Mouse (Mus musculus) ES-CJ7 (cell line): ENCODE results near the gene Vwf.

Source experiments
- DNase-seq: peaks from one replicate; pipeline ENCODE4 v3.0.0; 2011; ENCODE audit warnings: low read depth, low spot score

The Vwf gene

GRCm38 (mm10) chr6:125586042-125586566 is 39.5 kb downstream of the Vwf start:
- DNase-seq: no peak

- peak; percentile 74 for DNase-seq
Observed at GRCm38 (mm10) chr6:125588241-125588640, 41.7 kb downstream of the Vwf start.

GRCm38 (mm10) chr6:125589075-125589474 is 42.5 kb downstream of the Vwf start:
- DNase-seq: no peak

GRCm38 (mm10) chr6:125590056-125590455 is 43.5 kb downstream of the Vwf start:
- no peak for DNase-seq

GRCm38 (mm10) chr6:125590471-125590870 is 43.9 kb downstream of the Vwf start:
- DNase-seq: no peak

GRCm38 (mm10) chr6:125591652-125592385 is 45.2 kb downstream of the Vwf start:
- peak; percentile 82 for DNase-seq

- DNase-seq: no peak
Observed at GRCm38 (mm10) chr6:125592536-125592935, 46.0 kb downstream of the Vwf start.

GRCm38 (mm10) chr6:125594311-125594710 is 47.7 kb downstream of the Vwf start:
- DNase-seq: no peak

- DNase-seq: no peak
Observed at GRCm38 (mm10) chr6:125594825-125595224, 48.3 kb downstream of the Vwf start.

- DNase-seq: no peak
Observed at GRCm38 (mm10) chr6:125596701-125597318, 50.2 kb downstream of the Vwf start.

- DNase-seq: no peak
Observed at GRCm38 (mm10) chr6:125597716-125598115, 51.1 kb downstream of the Vwf start.

- peak; percentile 90 for DNase-seq
Observed at GRCm38 (mm10) chr6:125600036-125600558, 53.5 kb downstream of the Vwf start.

GRCm38 (mm10) chr6:125600669-125601068 is 54.1 kb downstream of the Vwf start:
- DNase-seq: no peak

- DNase-seq: no peak
Observed at GRCm38 (mm10) chr6:125601190-125601589, 54.6 kb downstream of the Vwf start.

GRCm38 (mm10) chr6:125601748-125602147 is 55.2 kb downstream of the Vwf start:
- no peak for DNase-seq

GRCm38 (mm10) chr6:125602354-125602753 is 55.8 kb downstream of the Vwf start:
- DNase-seq: no peak

- peak; percentile 97 for DNase-seq
Observed at GRCm38 (mm10) chr6:125603234-125603633, 56.7 kb downstream of the Vwf start.

- DNase-seq: no peak
Observed at GRCm38 (mm10) chr6:125603678-125604462, 57.3 kb downstream of the Vwf start.

GRCm38 (mm10) chr6:125604463-125605191 is 58.1 kb downstream of the Vwf start:
- peak; percentile 90 for DNase-seq

GRCm38 (mm10) chr6:125609025-125609424 is 62.5 kb downstream of the Vwf start:
- peak; percentile 65 for DNase-seq

GRCm38 (mm10) chr6:125617855-125618254 is 71.3 kb downstream of the Vwf start:
- no peak for DNase-seq
